Mouse (Mus musculus) CD4-positive, CD25-positive, alpha-beta regulatory T cell, adult 2 months (primary cell): Measurements from ENCODE around the gene Zfp968.
"Not testable (repeated sequence)": the region's sequence is repeated elsewhere in the genome, so short reads cannot be mapped to it uniquely, and the experiment has no call there.

Source experiments
- DNase-seq: peaks from one replicate; pipeline ENCODE4 v3.0.0-alpha.2; 2012; ENCODE audit warnings: low read depth, low spot score

The Zfp968 gene

DNA sequence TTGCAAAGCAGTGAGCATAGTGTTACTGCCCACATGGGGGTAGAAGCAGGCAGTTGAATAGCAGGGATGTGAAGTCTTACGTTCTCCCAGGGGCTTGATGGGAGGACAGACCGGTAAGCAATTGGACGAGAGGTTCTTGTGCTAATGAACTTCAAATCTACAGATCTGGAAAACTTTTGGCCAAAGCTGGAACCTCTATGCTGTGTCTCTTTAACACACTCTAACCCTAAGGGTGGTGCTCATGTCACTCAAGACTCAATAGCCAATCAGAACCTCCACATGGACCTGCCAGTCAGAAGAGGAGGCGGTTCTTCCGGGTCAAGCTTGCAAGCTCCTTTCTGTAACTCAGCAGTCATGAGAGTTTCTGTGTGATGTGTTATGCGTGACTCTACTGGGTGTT is at the start of gene Zfp968:
Gene Zfp968, plus strand, starts transcription at position 301 of the 400 bp plus-strand sequence.
- DNase-seq: not testable (repeated sequence)

DNA sequence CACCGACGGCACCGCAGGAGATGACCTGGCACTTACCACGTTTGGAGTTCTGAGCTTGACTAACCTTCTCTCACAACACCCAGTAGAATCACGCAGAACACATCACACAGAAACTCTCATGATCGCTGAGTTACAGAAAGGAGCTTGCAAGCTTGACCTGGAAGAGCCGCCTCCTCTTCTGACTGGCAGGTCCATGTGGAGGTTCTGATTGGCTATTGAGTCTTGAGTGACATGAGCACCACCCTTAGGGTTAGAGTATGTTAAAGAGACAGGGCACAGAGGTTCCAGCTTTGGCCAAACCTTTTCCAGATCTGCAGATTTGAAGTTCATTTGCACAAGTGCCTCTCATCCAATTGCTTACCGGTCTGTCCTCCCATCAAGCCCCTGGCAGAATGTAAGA is 34.1 kb upstream of the Zfp968 start, which contains the start of gene Gm4631:
Gene Gm4631, minus strand, starts transcription at position 101 of the 400 bp plus-strand sequence.
- DNase-seq: not testable (repeated sequence)
